Mouse (Mus musculus): ENCODE measurements at regions not wholly inside any gene's neighbourhood (a gene's known extent, or its start where the extent isn't known, plus 50 kb on each side); places are given as distances from the start of the nearest gene placed in this dataset.

DNA sequence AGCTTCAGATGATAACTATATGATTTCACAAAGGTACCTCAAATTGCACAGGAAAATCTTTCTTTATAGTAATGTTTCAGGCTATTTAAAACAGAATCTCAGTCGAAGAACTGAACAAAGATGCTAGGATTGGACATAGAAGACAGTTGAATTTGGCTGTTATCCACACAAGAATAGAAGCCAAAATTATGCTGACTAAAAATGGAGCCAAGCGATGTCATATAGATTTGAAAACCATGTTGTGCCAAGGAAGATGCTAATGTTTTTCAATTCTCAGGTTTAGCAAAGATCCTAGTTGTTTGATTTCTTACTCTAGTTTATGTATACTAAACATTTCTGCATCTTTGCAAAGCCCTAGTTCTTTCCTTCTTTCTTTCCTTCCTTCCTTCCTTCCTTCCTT is 379.6 kb downstream of the Gm43517 start:
- TF ChIP-seq POLR2AphosphoS2 (IDR thresholded peaks at IDR 0.05; ENCODE audit: insufficient read length, low read depth) (no peak), MYOG (IDR thresholded peaks at IDR 0.05; ENCODE audit: control insufficient read depth in 1 of 3, insufficient read depth in 1 of 3, insufficient read length in 2 of 3, low read depth in 2 of 3) (no peak), MAX (IDR thresholded peaks at IDR 0.05; ENCODE audit: low read depth) (no peak), POLR2A (IDR thresholded peaks at IDR 0.05; ENCODE audit: insufficient read length, low read depth) (no peak), SRF (IDR thresholded peaks at IDR 0.05; ENCODE audit: control insufficient read depth, insufficient read length, low read depth) (no peak), TCF3 (IDR thresholded peaks at IDR 0.05; ENCODE audit: insufficient read length, low read depth) (no peak), TCF12 (IDR thresholded peaks at IDR 0.05; ENCODE audit: insufficient read depth, poor library complexity, severe bottlenecking) (no peak), E2F4 (IDR thresholded peaks at IDR 0.05; ENCODE audit: insufficient read depth) (no peak), USF1 (IDR thresholded peaks at IDR 0.05; ENCODE audit: low read depth) (no peak)
